Mouse (Mus musculus) CD4-positive, CD25-positive, alpha-beta regulatory T cell, adult 4 months (primary cell): ENCODE measurements around the gene Serpini1. TPM values are rescaled to one million over a fixed set of nuclear protein-coding genes. Genes with fewer than 3 reads are reported as not detected.
"Not testable (repeated sequence)": the region's sequence is repeated elsewhere in the genome, so short reads cannot be mapped to it uniquely, and the experiment has no call there.

ENCODE experiments used
- ATAC-seq: one replicate; pipeline ENCODE4 v1.8.0; 2017
- polyA plus RNA-seq, 2 experiments: library from polyadenylated mRNA; unstranded; fragments of 100-300 nt; shearing (Covaris generic); gene quantifications; one replicate each; pipeline ENCODE4 v1.2.1; 2017

Serpini1 gene
- polyA plus RNA-seq, 2 experiments from 2014 or later = 16.6 to 19.3 TPM

- ATAC-seq = no peak
Observed at GRCm38 (mm10) chr3:75639546-75639945, 82.2 kb downstream of the Serpini1 start.

DNA sequence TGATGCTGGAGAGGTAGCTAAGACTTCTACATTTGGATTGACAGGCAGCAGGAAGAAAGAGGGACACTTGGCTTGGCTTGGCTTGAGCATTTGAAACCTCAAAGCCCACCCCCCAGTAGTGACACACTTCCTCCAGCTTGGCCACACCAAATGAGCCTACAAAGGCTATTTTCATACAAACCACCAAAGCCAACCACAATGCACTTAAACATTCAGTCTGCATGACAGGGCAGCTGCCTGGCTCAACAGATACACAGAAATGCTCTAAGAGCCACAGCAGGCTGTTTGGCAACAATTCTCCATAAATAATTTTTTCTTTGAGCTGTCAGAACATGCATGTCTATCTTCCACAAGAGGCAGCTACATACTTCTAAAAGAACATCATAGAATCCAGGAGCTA lies 90.2 kb downstream of the Serpini1 start:
- no peak for ATAC-seq

- no peak for ATAC-seq
Observed at GRCm38 (mm10) chr3:75648226-75648625, 90.9 kb downstream of the Serpini1 start.

DNA sequence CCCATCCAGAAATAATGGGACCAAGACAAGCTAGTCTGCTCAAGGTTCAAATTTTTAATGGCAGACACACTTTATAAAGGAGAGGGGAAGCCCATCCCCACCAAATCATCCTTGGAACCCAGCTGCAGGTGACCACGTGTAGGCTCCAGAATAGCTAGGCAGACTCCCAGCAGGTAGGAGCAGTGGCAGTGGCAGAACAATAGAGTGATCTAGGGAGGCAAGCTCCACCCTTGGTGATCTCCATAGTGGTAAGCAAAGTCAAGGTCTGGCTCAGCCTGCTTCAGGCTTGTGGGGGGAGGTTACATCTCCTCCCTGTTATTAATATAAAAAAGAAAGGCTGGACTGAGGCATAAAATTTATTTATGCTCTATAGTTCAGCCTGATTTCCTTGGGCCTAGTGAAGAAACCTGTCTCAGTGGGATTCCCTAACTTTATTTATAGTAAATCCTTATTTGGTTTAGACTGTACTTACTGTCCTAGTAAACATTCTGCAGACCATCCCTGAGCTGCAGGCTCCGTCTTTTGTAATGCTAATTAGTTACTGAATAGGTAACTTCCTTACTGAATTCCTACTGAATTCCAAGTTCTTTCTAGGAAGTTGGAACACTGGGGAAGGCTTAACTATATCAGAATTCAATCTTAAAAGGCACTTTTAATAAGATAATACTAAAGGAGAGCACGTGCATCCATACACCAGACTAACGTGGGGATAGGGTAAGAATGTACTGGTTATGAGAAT lies 93.2 kb downstream of the Serpini1 start:
- not testable (repeated sequence) for ATAC-seq

DNA sequence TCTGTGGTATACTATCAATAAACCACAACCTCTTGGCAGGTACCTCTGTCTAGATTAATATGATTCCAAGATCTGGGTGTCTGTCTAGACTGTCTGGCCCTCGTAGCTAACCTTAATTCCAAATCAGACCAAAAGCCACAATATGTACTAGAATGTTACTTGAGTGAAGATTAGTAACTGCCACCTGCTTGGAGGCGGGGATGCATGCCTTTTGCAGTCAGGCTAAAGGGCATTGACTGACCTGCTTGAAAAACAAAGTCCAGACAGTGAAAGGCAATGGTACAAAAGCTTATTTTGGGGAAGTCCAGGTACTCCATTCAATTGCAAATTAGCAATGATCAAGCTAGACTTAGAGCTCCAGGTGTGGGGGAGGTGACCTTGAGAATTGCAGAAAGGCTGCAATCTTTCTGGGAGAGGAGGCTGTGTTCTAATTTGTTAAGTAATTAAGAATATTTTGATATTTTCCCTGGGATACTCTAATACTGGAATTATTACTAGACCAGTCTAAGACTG lies 94.3 kb downstream of the Serpini1 start:
- no peak for ATAC-seq

DNA sequence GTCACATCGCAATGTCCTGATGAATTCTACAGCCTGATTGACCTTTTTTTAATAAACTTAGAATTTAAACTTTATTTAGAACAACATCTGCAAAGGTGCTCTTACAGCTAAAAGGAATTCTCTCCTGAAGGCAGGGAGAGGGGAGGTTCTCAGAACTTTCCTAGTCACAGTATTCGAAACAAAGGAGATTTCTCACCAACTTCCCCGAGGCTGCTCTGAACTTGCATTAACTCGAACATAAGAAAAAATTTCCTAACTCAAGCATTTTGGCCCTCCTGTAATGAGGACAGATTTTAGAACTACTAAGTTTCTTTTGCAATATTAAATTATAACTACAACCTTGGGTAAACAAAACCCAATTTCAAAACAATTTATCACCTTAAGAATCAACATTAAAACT lies 96.6 kb downstream of the Serpini1 start:
- not testable (repeated sequence) for ATAC-seq

- no peak for ATAC-seq
Observed at GRCm38 (mm10) chr3:75655578-75656344, 98.4 kb downstream of the Serpini1 start.

DNA sequence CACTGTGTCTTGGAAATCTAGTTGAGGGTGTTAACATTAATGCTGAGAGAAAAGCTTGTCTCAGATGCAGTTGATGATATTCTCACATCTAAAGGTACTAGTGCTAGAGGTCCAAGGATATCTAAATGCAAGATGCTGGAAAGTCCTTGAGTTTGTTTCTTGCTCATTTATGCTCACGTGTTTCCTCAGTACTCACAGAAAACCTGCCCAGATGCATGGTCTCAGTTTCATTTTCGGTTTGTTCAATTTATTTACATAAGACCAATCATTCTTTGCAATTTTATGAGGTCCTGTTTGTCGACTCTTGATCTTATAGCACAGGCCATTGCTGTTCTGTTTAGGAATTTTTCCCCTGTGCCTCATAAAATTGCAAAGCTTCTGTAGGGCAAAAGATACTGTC lies 109.6 kb downstream of the Serpini1 start:
- peak; percentile 95 for ATAC-seq

DNA sequence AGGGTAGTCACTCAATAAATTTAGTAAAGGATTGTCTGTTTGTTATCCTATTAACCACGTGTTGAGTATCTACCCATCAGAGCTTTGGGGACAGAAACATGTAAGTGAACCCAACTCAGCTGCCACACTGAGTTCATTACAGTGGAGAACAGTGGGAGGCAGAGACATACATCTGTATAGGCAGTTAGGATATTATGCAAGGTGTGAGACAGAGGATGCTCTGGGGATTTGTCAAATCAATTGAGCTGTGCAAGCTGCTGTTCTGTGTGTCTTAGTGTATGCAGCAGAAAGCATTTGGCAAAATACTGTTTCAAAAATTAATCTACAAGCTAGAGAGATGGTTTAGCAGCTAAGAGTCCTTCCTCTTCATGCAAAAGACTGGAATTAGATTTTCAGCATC lies 113.1 kb downstream of the Serpini1 start:
- ATAC-seq = no peak

DNA sequence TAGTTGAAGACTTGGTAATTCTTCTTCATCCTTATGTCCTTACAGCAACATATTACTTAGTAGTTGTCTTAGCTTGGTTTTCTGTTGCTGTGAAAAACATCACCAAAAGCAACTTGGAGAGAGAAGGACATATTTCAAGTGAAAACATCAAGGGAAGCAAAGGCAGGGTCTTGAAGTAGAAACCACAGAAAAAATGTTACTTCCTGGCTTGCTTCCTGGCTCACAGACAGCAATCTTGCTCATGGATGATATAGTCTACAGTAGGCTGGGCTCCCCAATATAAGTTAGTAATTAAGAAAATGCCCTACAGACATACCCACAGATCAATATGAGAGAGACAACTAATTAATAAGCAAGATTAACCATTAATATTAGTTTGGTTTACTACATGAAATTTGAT lies 125.5 kb downstream of the Serpini1 start:
- peak; percentile 76 for ATAC-seq

DNA sequence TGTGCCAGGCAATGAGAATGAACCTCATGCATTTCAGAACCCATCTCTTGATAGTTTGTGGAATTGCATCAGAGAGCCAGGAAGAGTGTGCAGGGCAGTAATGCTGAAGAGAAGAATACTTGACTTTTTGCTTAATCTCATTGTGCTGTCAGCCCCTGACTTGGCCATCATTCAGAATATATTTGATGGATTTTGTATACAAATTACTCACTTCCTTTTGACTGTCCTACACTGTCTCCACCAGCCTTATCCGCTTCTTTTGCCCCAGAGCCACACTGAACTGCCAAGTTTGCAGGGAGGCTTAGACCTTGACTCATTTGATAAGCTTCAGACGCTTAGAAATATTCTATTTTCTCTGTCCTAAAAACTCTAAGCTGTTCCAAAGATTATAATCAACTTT lies 129.4 kb downstream of the Serpini1 start:
- no peak for ATAC-seq

DNA sequence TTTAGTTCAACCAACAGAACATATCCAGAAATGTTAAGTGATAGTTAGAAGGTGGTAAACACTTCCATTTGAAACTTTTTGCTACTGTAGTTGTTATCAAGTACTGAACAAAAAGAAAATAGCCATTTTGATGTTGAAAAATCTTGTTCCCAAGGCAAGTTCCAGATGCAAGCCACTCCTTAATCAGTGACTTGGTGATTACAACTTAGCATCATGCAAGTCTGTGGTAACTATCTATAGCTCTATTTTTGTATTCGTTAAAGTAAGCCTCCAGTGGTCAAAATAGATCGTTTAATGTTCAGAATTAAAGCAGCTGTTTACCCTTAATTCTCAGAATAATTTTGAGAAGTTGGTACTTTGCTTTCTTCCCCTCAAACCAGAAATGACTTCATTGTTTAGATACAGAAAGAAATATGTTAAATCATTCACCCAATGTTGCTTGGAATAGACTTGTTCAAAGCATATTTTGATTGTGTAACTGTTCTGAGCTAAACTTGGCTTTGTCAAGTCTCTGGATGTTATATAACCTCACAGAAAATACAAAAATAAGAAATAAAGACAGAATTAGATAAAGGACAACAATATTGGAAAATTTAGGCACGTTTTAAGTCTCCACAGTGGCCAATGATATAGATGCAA lies 130.0 kb downstream of the Serpini1 start:
- ATAC-seq = no peak

GRCm38 (mm10) chr3:75690321-75690720 lies 133.0 kb downstream of the Serpini1 start:
- peak; percentile 81 for ATAC-seq

DNA sequence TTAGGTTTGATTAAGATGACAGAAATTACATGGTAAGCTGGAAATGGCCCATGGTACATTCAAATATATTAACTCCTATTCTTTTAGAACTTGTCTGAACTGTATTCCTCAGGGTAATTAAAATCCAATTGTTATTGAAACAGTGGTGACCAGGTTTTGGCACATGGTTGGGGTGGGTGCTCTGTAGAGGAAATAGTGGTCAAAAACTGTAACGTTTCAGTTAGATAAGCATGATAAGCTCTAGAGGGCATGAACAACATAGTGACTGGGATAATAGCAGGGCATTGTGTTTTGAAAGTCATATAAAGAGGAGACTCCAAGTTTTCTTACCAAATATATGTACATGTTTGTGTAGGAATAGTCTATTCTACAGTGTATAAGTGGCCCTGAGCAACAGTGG lies 134.7 kb downstream of the Serpini1 start:
- ATAC-seq = no peak

Other genes starting within 250 kb of the Serpini1 start
- gene Wdr49, start 75.4 kb upstream of the Serpini1 start, polyA plus RNA-seq = under 1 TPM in 1 of 2 experiments, not detected in 1; 0.22 TPM
- 100 to 1,000 TPM; 162 to 251 TPM for gene Pdcd10, start 691 bp upstream of the Serpini1 start, polyA plus RNA-seq
- not detected for gene Gm29133, start 190.7 kb downstream of the Serpini1 start, polyA plus RNA-seq